Mouse (Mus musculus): ENCODE data around the gene Atxn2. TPM values are rescaled to one million over a fixed set of nuclear protein-coding genes. Genes with fewer than 3 reads are reported as not detected.
"Not testable (repeated sequence)": the region's sequence is repeated elsewhere in the genome, so short reads cannot be mapped to it uniquely, and the experiment has no call there.

The Atxn2 gene
- polyA plus RNA-seq, 1 experiment from 2014 or later = 46.8 TPM

DNA sequence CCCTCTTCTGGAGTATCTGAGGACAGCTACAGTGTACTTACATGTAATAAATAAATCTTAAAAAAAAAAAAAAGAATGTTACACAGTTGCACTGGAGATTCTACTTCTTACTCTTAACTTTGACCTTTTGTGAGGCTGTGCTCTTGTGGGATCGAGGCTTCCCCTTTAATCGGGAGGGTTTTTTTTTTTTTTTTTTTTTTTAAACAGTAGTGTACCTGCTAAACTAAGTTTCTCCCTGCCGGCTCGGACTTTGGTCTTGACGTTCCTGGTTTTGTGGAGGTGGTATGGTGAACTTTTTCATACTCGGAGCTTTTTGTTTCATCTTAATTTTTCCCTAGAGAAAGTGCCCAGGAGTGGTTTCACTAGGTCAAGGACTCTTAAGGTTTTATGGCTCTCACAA, 3.8 kb downstream of the Atxn2 start:
- H3K4me1 ChIP-seq = peaks cover 48% of the 10 kb centered on the region
- H3K9me3 ChIP-seq = no peaks in the 10 kb centered on the region
- no peak overlapping the region for H3K27ac ChIP-seq
- no peak overlapping the region for H3K4me3 ChIP-seq
- H3K27me3 ChIP-seq (ENCODE audit: insufficient read depth, poor library complexity, severe bottlenecking) = no peaks in the 10 kb centered on the region
- no peak for DNase-seq (ENCODE audit: low spot score)
- WGBS = 84% methylated on average over 6 of the region's 6 CpGs
- peaks cover 12% of the 10 kb centered on the region for H3K36me3 ChIP-seq

- DNase-seq (ENCODE audit: low spot score) = no peak
- Histone ChIP-seq H3K4me1 (peaks cover 58% of the 10 kb centered on the region), H3K27me3 (ENCODE audit: insufficient read depth, poor library complexity, severe bottlenecking) (no peaks in the 10 kb centered on the region), H3K4me3 (no peak overlapping the region), H3K9me3 (no peaks in the 10 kb centered on the region), H3K36me3 (peaks cover 12% of the 10 kb centered on the region), H3K27ac (no peak overlapping the region)
- 73% methylated on average over 5 of the region's 5 CpGs for WGBS
Measured at GRCm38 (mm10) chr5:121718462-121718861, 7.3 kb downstream of the Atxn2 start.

DNA sequence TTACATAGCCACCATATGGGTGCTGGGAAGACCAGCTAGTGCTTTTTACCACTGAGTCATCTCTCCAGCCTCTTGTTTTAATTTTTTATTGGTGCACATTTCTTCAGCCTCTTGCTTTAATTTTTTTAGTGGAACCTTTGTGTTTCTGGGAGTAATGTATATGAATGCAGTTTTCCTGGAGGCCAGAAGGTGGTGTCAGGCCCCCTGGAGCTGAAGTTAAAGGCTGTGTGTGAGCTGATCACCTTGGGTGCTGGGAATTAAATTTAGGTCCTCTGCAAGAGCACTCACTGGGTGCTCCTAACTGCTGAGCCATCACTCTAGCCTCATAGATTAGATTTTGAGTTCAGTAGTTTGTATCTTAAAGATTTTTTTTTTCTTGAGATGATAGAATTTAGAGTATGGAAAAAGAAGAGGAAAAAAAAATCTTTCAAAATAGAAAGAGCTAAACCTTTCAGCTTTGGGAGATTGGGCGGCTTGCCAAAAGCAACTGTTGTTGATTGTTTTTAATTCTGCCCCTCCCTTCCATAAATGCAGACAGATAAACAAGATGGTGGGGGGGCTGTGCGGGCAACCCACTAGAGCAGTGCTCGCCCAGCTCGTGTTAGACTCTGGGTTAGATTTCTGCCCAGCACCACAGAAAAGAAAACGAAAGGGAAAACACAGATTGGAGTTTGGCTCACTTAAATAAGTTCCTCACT, 9.9 kb downstream of the Atxn2 start:
- WGBS = 89% methylated on average over 5 of the region's 5 CpGs
- Histone ChIP-seq H3K4me1 (peaks cover 54% of the 10 kb centered on the region), H3K4me3 (no peak overlapping the region), H3K27me3 (ENCODE audit: insufficient read depth, poor library complexity, severe bottlenecking) (no peaks in the 10 kb centered on the region), H3K9me3 (no peaks in the 10 kb centered on the region), H3K27ac (no peak overlapping the region), H3K36me3 (peaks cover 12% of the 10 kb centered on the region)
- no peak for DNase-seq (ENCODE audit: low spot score)

DNA sequence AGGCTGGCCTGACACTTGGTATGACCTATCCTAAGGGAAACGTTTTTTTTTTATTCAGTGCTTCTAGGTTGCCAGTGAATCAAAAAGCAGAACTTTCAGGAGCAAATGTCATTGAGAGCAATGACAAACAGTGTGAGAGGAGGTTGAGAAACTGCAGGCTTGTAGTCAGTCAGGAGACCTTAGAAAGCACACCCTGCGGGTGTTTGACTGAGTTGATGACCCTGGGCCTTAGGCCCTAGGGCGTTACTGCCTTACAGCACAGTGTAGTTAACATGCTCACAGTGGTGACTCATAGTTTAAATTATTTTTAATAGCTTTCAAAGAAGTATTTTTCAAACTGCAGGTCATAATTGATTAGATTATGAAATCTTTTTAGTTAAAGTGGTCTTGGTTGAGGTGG, 10.7 kb downstream of the Atxn2 start:
- 68% methylated on average over 3 of the region's 3 CpGs for WGBS

GRCm38 (mm10) chr5:121724678-121725077, 13.5 kb downstream of the Atxn2 start:
- Histone ChIP-seq H3K36me3 (peaks cover 16% of the 10 kb centered on the region), H3K27me3 (ENCODE audit: insufficient read depth, poor library complexity, severe bottlenecking) (no peaks in the 10 kb centered on the region), H3K4me1 (peaks cover 37% of the 10 kb centered on the region), H3K4me3 (no peak overlapping the region), H3K9me3 (no peaks in the 10 kb centered on the region), H3K27ac (peak overlapping the region; percentile 10; the same call in 1 of the 2 replicates)
- WGBS = 73% methylated on average over 1 of the region's 1 CpGs
- DNase-seq (ENCODE audit: low spot score) = no peak

More for the DNA sequence above, 10.7 kb downstream of the Atxn2 start:
- no peak overlapping the region for H3K4me3 ChIP-seq
- no peak for DNase-seq (ENCODE audit: low spot score)
- H3K9me3 ChIP-seq = no peaks in the 10 kb centered on the region
- no peak overlapping the region for H3K27ac ChIP-seq
- peaks cover 48% of the 10 kb centered on the region for H3K4me1 ChIP-seq
- no peaks in the 10 kb centered on the region for H3K27me3 ChIP-seq (ENCODE audit: insufficient read depth, poor library complexity, severe bottlenecking)
- peaks cover 12% of the 10 kb centered on the region for H3K36me3 ChIP-seq

- Histone ChIP-seq H3K9me3 (no peaks in the 10 kb centered on the region), H3K4me1 (0 out of 2 replicates have a peak, but pooled peaks cover 3% of the 10 kb centered on the region), H3K27me3 (ENCODE audit: insufficient read depth, poor library complexity, severe bottlenecking) (no peaks in the 10 kb centered on the region), H3K36me3 (peaks cover 30% of the 10 kb centered on the region), H3K4me3 (no peak overlapping the region), H3K27ac (no peak overlapping the region)
- WGBS = 97% methylated on average over 2 of the region's 2 CpGs
- DNase-seq (ENCODE audit: low spot score) = no peak
Measured at GRCm38 (mm10) chr5:121730057-121730456, 18.9 kb downstream of the Atxn2 start.

- WGBS = 92% methylated on average over 3 of the region's 3 CpGs
- no peaks in the 10 kb centered on the region for H3K27me3 ChIP-seq (ENCODE audit: insufficient read depth, poor library complexity, severe bottlenecking)
- no peaks in the 10 kb centered on the region for H3K9me3 ChIP-seq
- no peaks in the 10 kb centered on the region for H3K4me1 ChIP-seq
- no peak for DNase-seq (ENCODE audit: low spot score)
- H3K36me3 ChIP-seq = peaks cover 24% of the 10 kb centered on the region
- no peak overlapping the region for H3K27ac ChIP-seq
- no peak overlapping the region for H3K4me3 ChIP-seq
Measured at GRCm38 (mm10) chr5:121736641-121737040, 25.5 kb downstream of the Atxn2 start.

- not testable (repeated sequence) for DNase-seq (ENCODE audit: low spot score); H3K9me3 ChIP-seq; H3K4me3 ChIP-seq; H3K4me1 ChIP-seq; H3K27me3 ChIP-seq (ENCODE audit: insufficient read depth, poor library complexity, severe bottlenecking); H3K27ac ChIP-seq
- 70% methylated on average over 2 of the region's 2 CpGs for WGBS
- peaks cover 24% of the 10 kb centered on the region for H3K36me3 ChIP-seq
Measured at GRCm38 (mm10) chr5:121738162-121738561, 27.0 kb downstream of the Atxn2 start.

DNA sequence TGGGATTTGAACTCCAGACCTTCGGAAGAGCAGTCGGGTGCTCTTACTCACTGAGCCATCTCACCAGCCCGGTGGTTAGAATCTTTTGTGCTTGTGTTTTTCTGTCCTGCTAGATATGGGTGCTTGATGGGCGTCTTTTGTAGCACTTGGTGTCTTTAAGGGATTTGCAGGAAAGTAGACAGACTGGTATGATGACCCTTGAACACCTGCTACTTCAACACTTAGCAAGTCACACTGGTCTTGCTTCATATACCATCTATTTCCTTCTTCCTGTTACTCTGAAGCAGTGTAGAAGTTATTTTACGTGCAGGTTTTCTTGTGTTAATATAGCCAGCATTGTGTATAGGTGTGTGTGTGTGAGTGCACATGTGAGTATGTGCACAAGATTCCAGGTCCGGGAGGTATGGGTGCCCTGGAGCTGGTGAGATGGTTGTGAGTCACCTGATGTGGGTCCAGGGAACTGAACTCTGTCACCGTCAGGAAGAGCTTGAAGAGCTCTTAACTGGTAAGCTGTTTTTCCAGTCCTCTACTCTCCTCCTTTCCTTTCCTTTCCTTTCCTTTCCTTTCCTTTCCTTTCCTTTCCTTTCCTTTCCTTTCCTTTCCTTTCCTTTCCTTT, 27.5 kb downstream of the Atxn2 start:
- 92% methylated on average over 7 of the region's 7 CpGs for WGBS
- no peaks in the 10 kb centered on the region for H3K27me3 ChIP-seq (ENCODE audit: insufficient read depth, poor library complexity, severe bottlenecking)
- peaks cover 7% of the 10 kb centered on the region for H3K4me1 ChIP-seq
- no peak for DNase-seq (ENCODE audit: low spot score)
- no peaks in the 10 kb centered on the region for H3K9me3 ChIP-seq
- peaks cover 24% of the 10 kb centered on the region for H3K36me3 ChIP-seq
- no peak overlapping the region for H3K27ac ChIP-seq
- no peak overlapping the region for H3K4me3 ChIP-seq

GRCm38 (mm10) chr5:121740516-121740915, 29.4 kb downstream of the Atxn2 start:
- peaks cover 7% of the 10 kb centered on the region for H3K4me1 ChIP-seq
- H3K27ac ChIP-seq = no peak overlapping the region
- 95% methylated on average over 1 of the region's 1 CpGs for WGBS
- DNase-seq (ENCODE audit: low spot score) = no peak
- no peak overlapping the region for H3K4me3 ChIP-seq
- H3K27me3 ChIP-seq (ENCODE audit: insufficient read depth, poor library complexity, severe bottlenecking) = no peaks in the 10 kb centered on the region
- H3K36me3 ChIP-seq = peaks cover 13% of the 10 kb centered on the region; the same call in 1 of the 2 replicates
- no peaks in the 10 kb centered on the region for H3K9me3 ChIP-seq

GRCm38 (mm10) chr5:121742915-121743314, 31.8 kb downstream of the Atxn2 start:
- no peak for DNase-seq (ENCODE audit: low spot score)
- no peaks in the 10 kb centered on the region for H3K9me3 ChIP-seq
- WGBS = 93% methylated on average over 2 of the region's 2 CpGs
- H3K4me3 ChIP-seq = no peak overlapping the region
- H3K36me3 ChIP-seq = peaks cover 21% of the 10 kb centered on the region
- peaks cover 7% of the 10 kb centered on the region for H3K4me1 ChIP-seq
- H3K27me3 ChIP-seq (ENCODE audit: insufficient read depth, poor library complexity, severe bottlenecking) = no peaks in the 10 kb centered on the region
- no peak overlapping the region for H3K27ac ChIP-seq

GRCm38 (mm10) chr5:121747884-121748594, 36.9 kb downstream of the Atxn2 start:
- peaks cover 58% of the 10 kb centered on the region for H3K36me3 ChIP-seq
- 89% methylated on average over 4 of the region's 4 CpGs for WGBS

GRCm38 (mm10) chr5:121749633-121750032, 38.5 kb downstream of the Atxn2 start:
- no peak overlapping the region for H3K27ac ChIP-seq
- H3K4me3 ChIP-seq = no peak overlapping the region
- no peaks in the 10 kb centered on the region for H3K4me1 ChIP-seq
- H3K27me3 ChIP-seq (ENCODE audit: insufficient read depth, poor library complexity, severe bottlenecking) = no peaks in the 10 kb centered on the region
- no peaks in the 10 kb centered on the region for H3K9me3 ChIP-seq
- no peak for DNase-seq (ENCODE audit: low spot score)
- peaks cover 70% of the 10 kb centered on the region for H3K36me3 ChIP-seq
- WGBS = 95% methylated on average over 2 of the region's 2 CpGs

More at GRCm38 (mm10) chr5:121747884-121748594, 36.9 kb downstream of the Atxn2 start:
- not testable (repeated sequence) for H3K27me3 ChIP-seq (ENCODE audit: insufficient read depth, poor library complexity, severe bottlenecking); DNase-seq (ENCODE audit: low spot score); H3K4me1 ChIP-seq; H3K4me3 ChIP-seq; H3K27ac ChIP-seq; H3K9me3 ChIP-seq

All from heart, embryonic 10.5 days (tissue).